Comparison of ENCODE assay signal across 9 mouse cellular contexts in the genomic region with DNA sequence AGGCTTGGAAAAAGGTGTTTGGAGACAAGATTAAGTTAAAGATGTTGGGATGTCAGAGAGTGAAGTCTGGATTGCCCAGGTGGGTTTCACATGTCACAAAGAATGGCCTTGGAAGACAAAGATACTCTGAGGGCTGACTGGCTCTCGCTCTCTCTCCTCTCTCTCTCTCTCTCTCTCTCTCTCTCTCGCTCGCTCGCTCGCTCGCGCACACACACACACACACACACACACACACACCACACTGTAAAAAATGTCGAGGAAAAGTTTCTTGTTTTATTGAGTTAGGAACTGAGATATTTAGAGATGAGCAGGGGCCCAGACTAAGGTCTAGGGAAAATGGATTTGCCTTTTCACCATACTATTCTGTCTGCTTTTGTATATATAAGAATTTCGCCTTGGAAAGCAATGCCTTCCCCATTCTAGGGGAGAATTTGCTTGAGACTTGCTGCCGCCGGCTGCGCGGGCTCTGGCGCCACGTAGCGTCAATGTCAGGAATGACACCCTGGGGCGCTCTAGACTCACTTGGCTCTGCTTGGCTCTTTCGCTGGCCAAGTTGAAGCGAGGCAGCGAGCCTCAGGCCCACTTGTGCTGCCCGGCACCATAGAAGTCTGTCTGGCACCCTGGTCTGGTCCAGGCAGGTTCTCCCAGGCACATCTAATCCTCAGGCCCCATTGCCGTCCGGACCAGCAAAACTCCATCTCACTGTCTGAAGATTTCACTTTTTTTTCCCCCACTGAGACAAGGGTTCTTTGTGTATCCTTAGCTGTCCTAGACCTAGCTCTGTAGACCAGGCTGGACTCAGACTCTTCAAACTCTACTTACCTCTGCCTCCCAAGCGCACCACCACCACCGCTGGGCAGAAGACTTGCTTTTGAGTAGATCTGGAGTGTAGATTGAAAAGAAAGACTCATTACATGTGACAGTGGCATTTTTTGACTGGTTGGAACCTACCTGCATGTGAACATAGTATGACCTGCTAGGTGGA. TPM values are rescaled to one million over a fixed set of nuclear protein-coding genes. Genes with fewer than 3 reads are reported as not detected.
DNase-seq lines count a peak whose midpoint lies in the region; ATAC-seq and TF ChIP-seq lines count a peak whose summit lies in the region.
"Had no signal": no experiment of that assay in that cellular context is flagged by ENCODE, and none has a peak within 500 bp of the region (broad histone marks: within the 10 kb centered on the region; RNA-seq: fewer than 3 reads in every experiment).

No protein-coding gene starts in this region.

- H3K27me3 ChIP-seq in CH12.LX (replicated peaks) = no peaks in the 10 kb centered on the region
- H3K27me3 ChIP-seq in forebrain, embryonic 11.5 days (ENCODE audit: control insufficient read depth, insufficient read depth, low read length) = no peaks in the 10 kb centered on the region
- H3K27me3 ChIP-seq in liver, postnatal 0 days (ENCODE audit: insufficient read depth, low read length) = no peaks in the 10 kb centered on the region
- H3K27me3 ChIP-seq in neural tube, embryonic 15.5 days (replicated peaks) = peaks cover 6% of the 10 kb centered on the region; the same call in 1 of the 2 replicates

- no peak for TF ChIP-seq POLR2A in CH12.LX (IDR thresholded peaks at IDR 0.05; ENCODE audit: low read depth, low read length)

- peak; percentile 62 for DNase-seq in CH12.LX (ENCODE audit: extremely low read depth)
- DNase-seq in c-Kit-positive CD71-negative TER-119-negative erythroid progenitor cells, embryonic 14.5 days (ENCODE audit: low read depth) = peak; percentile 46
- peak; percentile 92 for DNase-seq in forebrain, embryonic 11.5 days (ENCODE audit: low spot score)
- peak; percentile 91 to 93 for DNase-seq in heart, postnatal 10 days
- DNase-seq in kidney, postnatal 4 days = peak; percentile 91 to 92
- peak; percentile 81 for DNase-seq in liver, postnatal 0 days
- peak; percentile 21 to 32 for DNase-seq in thymus, adult 18-20 months

- dilution Hi-C loops in CH12.LX (cut with MboI; ENCODE audit: extremely low pct_ligation_motif_present, extremely low pct_unique_long_range_greater_than_20kb, low sequenced_read_pairs) = no loop called here

- H3K9me3 ChIP-seq in CH12.LX (replicated peaks; ENCODE audit: low read length) = peaks cover 3% of the 10 kb centered on the region
- no peaks in the 10 kb centered on the region for H3K9me3 ChIP-seq in forebrain, embryonic 11.5 days (ENCODE audit: control insufficient read depth, low read length)
- H3K9me3 ChIP-seq in liver, postnatal 0 days (ENCODE audit: low read length) = no peaks in the 10 kb centered on the region
- H3K9me3 ChIP-seq in neural tube, embryonic 15.5 days (replicated peaks) = no peaks in the 10 kb centered on the region
- H3K9me3 ChIP-seq: heart, embryonic 15.5 days had no signal

- H3K4me3 ChIP-seq in CH12.LX (replicated peaks in 1 of 3; ENCODE audit: low read depth in 2 of 3, low read length in 2 of 3, poor library complexity in 1 of 3) = no peak overlapping the region
- no peak overlapping the region for H3K4me3 ChIP-seq in forebrain, embryonic 11.5 days (ENCODE audit: low read depth, low read length)
- H3K4me3 ChIP-seq in liver, postnatal 0 days (ENCODE audit: low read depth, low read length) = no peak overlapping the region
- no peak overlapping the region for H3K4me3 ChIP-seq in neural tube, embryonic 15.5 days (replicated peaks)
- H3K4me3 ChIP-seq: heart, embryonic 15.5 days had no signal

- H3K79me2 ChIP-seq in CH12.LX (replicated peaks; ENCODE audit: control insufficient read depth, extremely low read depth, insufficient read depth, poor library complexity, severe bottlenecking) = no peaks in the 10 kb centered on the region

- peak; percentile 82 to 95 for TF ChIP-seq CTCF in CH12.LX (conservative IDR thresholded peaks at IDR 0.05 in 1 of 2, IDR thresholded peaks at IDR 0.05 in 1 of 2; ENCODE audit: low read depth in 2 of 2, low read length in 2 of 2)
- TF ChIP-seq CTCF in liver, postnatal 0 days (IDR thresholded peaks at IDR 0.05; ENCODE audit: low read depth) = peak; percentile 92

- H3K9ac ChIP-seq in CH12.LX (ENCODE audit: insufficient read depth, low read depth) = no peak overlapping the region
- H3K9ac ChIP-seq in forebrain, embryonic 11.5 days (ENCODE audit: low read length) = peak overlapping the region; percentile 30; the same call in 1 of the 2 replicates
- H3K9ac ChIP-seq in liver, postnatal 0 days (replicated peaks) = no peak overlapping the region
- no peak overlapping the region; the same call in 1 of the 2 replicates for H3K9ac ChIP-seq in neural tube, embryonic 15.5 days (replicated peaks)
- H3K9ac ChIP-seq: heart, embryonic 15.5 days had no signal

- peak; percentile 94 for TF ChIP-seq RAD21 in CH12.LX (IDR thresholded peaks at IDR 0.05; ENCODE audit: low read depth, low read length)

- no peak overlapping the region for H3K27ac ChIP-seq in CH12.LX (ENCODE audit: insufficient read depth, low read depth)
- H3K27ac ChIP-seq in forebrain, embryonic 11.5 days (ENCODE audit: low read depth, low read length) = no peak overlapping the region
- H3K27ac ChIP-seq in liver, postnatal 0 days (ENCODE audit: low read depth) = no peak overlapping the region
- no peak overlapping the region for H3K27ac ChIP-seq in neural tube, embryonic 15.5 days (replicated peaks)
- H3K27ac ChIP-seq: heart, embryonic 15.5 days had no signal

- peaks cover 0 to 2% of the 10 kb centered on the region in 2 experiments; a peak in 3 of 4 replicates for H3K4me1 ChIP-seq in CH12.LX (ENCODE audit: control insufficient read depth in 1 of 2, insufficient read depth in 2 of 2)
- H3K4me1 ChIP-seq in forebrain, embryonic 11.5 days (replicated peaks; ENCODE audit: control insufficient read depth, insufficient read depth, low read length) = no peaks in the 10 kb centered on the region
- no peaks in the 10 kb centered on the region for H3K4me1 ChIP-seq in liver, postnatal 0 days (ENCODE audit: insufficient read depth)
- peaks cover 3% of the 10 kb centered on the region for H3K4me1 ChIP-seq in neural tube, embryonic 15.5 days
- H3K4me1 ChIP-seq: heart, embryonic 15.5 days had no signal

- TF ChIP-seq EP300 in CH12.LX (IDR thresholded peaks at IDR 0.05; ENCODE audit: low read length) = no peak
- TF ChIP-seq EP300 in liver, postnatal 0 days (IDR thresholded peaks at IDR 0.05; ENCODE audit: low read depth) = no peak

- H3K36me3 ChIP-seq in CH12.LX (replicated peaks in 1 of 2; ENCODE audit: control insufficient read depth in 1 of 2, insufficient read depth in 1 of 2, low read length in 1 of 2) = no peaks in the 10 kb centered on the region
- H3K36me3 ChIP-seq in forebrain, embryonic 11.5 days (ENCODE audit: control insufficient read depth, insufficient read depth, low read length) = no peaks in the 10 kb centered on the region
- no peaks in the 10 kb centered on the region for H3K36me3 ChIP-seq in liver, postnatal 0 days (replicated peaks; ENCODE audit: insufficient read depth, low read length)
- H3K36me3 ChIP-seq in neural tube, embryonic 15.5 days = no peaks in the 10 kb centered on the region
- H3K36me3 ChIP-seq: heart, embryonic 15.5 days had no signal

- WGBS in forebrain, embryonic 11.5 days = 32% methylated on average over 25 of the region's 25 CpGs
- WGBS in liver, postnatal 0 days (ENCODE audit: insufficient replicate concordance) = 36% methylated on average over 25 of the region's 25 CpGs
- 25% methylated on average over 25 of the region's 25 CpGs for WGBS in neural tube, embryonic 15.5 days

- in situ Hi-C loops in CH12.LX (cut with MboI; ENCODE audit: low pct_ligation_motif_present, low pct_unique_long_range_greater_than_20kb, low sequenced_read_pairs) = loop anchor here (10.0 kb wide), 1 partner anchor 117 kb away; no protein-coding TSS in a partner anchor

- intact Hi-C loops in heart, postnatal 10 days (cut with DNase I) = loop anchor here (2.0 to 5.0 kb wide), 4 partner anchors 55 to 165 kb away; no protein-coding TSS in a partner anchor

- H3K4me2 ChIP-seq in CH12.LX (ENCODE audit: insufficient read depth, low read depth, poor library complexity, severe bottlenecking) = peak overlapping the region; percentile 55; the same call in 1 of the 2 replicates
- H3K4me2 ChIP-seq in forebrain, embryonic 11.5 days (ENCODE audit: low read depth, low read length, severe bottlenecking) = no peak overlapping the region
- H3K4me2 ChIP-seq in liver, postnatal 0 days (ENCODE audit: low read depth, low read length) = no peak overlapping the region
- no peak overlapping the region for H3K4me2 ChIP-seq in neural tube, embryonic 15.5 days
- H3K4me2 ChIP-seq: heart, embryonic 15.5 days had no signal

- peak; percentile 63 for ATAC-seq in forebrain, embryonic 11.5 days (replicated peaks; ENCODE audit: low FRiP score)
- peak; percentile 29; the same call in 1 of the 2 replicates for ATAC-seq in liver, postnatal 0 days
- peak; percentile 82 for ATAC-seq in neural tube, embryonic 15.5 days (ENCODE audit: low FRiP score)

TF ChIP-seq in CH12.LX, 34 proteins besides CTCF, POLR2A, EP300 and RAD21:
- TF ChIP-seq MAX (IDR thresholded peaks at IDR 0.05; ENCODE audit: low read length) (no peak), SMC3 (IDR thresholded peaks at IDR 0.05; ENCODE audit: low read depth, low read length) (peak; percentile 78), IRF4 (IDR thresholded peaks at IDR 0.05; ENCODE audit: low read depth, low read length) (peak; percentile 35; the same call in 1 of the 2 replicates)

RNA-seq across cellular contexts. Expression of gene Smarcd3, which starts 27.8 kb away (rescaled TPM):
- total RNA-seq in CH12.LX (2012; rRNA removed) = 1.3 and 1.5 TPM in 2 replicates
- not detected in 2 replicates for total RNA-seq in CH12.LX (2014; rRNA removed)
- polyA plus RNA-seq in CH12.LX (2012; ENCODE audit: insufficient read length, low read depth) = 2.2 and 2.8 TPM in 2 replicates
- polyA plus RNA-seq in forebrain, embryonic 11.5 days (2014; fragmentation: Nextera tagmentation; extraction: Ambion mirVana) = 76.0 and 93.8 TPM in 2 replicates
- total RNA-seq in heart, postnatal 10 days (2021) = 10 to 100 TPM; 61.4 to 67.8 TPM
- polyA plus RNA-seq in liver, postnatal 0 days (2015; fragmentation: Nextera tagmentation; extraction: Ambion mirVana) = 0.80 and 0.84 TPM in 2 replicates
- 111 and 135 TPM in 2 replicates for polyA plus RNA-seq in neural tube, embryonic 15.5 days (2015; fragmentation: Nextera tagmentation; extraction: Ambion mirVana)

RNA-seq across cellular contexts. Expression of gene Nub1, which starts 33.3 kb away (rescaled TPM):
- 48.5 and 58.1 TPM in 2 replicates for total RNA-seq in CH12.LX (2012; rRNA removed)
- 66.5 and 69.3 TPM in 2 replicates for total RNA-seq in CH12.LX (2014; rRNA removed)
- polyA plus RNA-seq in CH12.LX (2012; ENCODE audit: insufficient read length, low read depth) = 83.2 and 86.2 TPM in 2 replicates
- 33.9 and 34.0 TPM in 2 replicates for polyA plus RNA-seq in forebrain, embryonic 11.5 days (2014; fragmentation: Nextera tagmentation; extraction: Ambion mirVana)
- total RNA-seq in heart, postnatal 10 days (2021) = 10 to 100 TPM; 29.3 to 31.6 TPM
- polyA plus RNA-seq in liver, postnatal 0 days (2015; fragmentation: Nextera tagmentation; extraction: Ambion mirVana) = 12.0 and 12.5 TPM in 2 replicates
- 45.6 and 47.5 TPM in 2 replicates for polyA plus RNA-seq in neural tube, embryonic 15.5 days (2015; fragmentation: Nextera tagmentation; extraction: Ambion mirVana)

Comparison
In these comparisons a context has a peak if more than half of its experiments do, and no peak if none do; other contexts are left out.
1. DNase-seq: peak in every context shown above with its lines; median percentile 92 in forebrain, embryonic 11.5 days; 92 in heart, postnatal 10 days; 92 in kidney, postnatal 4 days; 81 in liver, postnatal 0 days; 62 in CH12.LX; 46 in c-Kit-positive CD71-negative TER-119-negative erythroid progenitor cells, embryonic 14.5 days; 26 in thymus, adult 18-20 months.
2. ATAC-seq: peak in every context shown above with its lines; median percentile 82 in neural tube, embryonic 15.5 days; 63 in forebrain, embryonic 11.5 days; 29 in liver, postnatal 0 days.
3. RNA of gene Smarcd3, which starts 27.8 kb away (polyA plus RNA-seq): 111 to 135 TPM in neural tube, embryonic 15.5 days and 76.0 to 93.8 TPM in forebrain, embryonic 11.5 days; 2.2 to 2.8 TPM in CH12.LX and 0.80 to 0.84 TPM in liver, postnatal 0 days; every median in the first group is over 10 times any median in the second.